Mouse (Mus musculus) retina, postnatal 1 day (tissue): ENCODE measurements at regions not wholly inside any gene's neighbourhood (a gene's known extent, or its start where the extent isn't known, plus 50 kb on each side); places are given as distances from the start of the nearest gene placed in this dataset.
"Not testable (repeated sequence)": the region's sequence is repeated elsewhere in the genome, so short reads cannot be mapped to it uniquely, and the experiment has no call there.

Source experiments
- DNase-seq: peaks from one replicate; pipeline ENCODE4 v3.0.0-alpha.2; 2012

- DNase-seq: no peak
Measured at GRCm38 (mm10) chr11:28075560-28075959, 264.1 kb downstream of the Gm6685 start.

GRCm38 (mm10) chr11:28036236-28036635 is 303.4 kb downstream of the Gm6685 start:
- not testable (repeated sequence) for DNase-seq

- not testable (repeated sequence) for DNase-seq
Measured at GRCm38 (mm10) chr11:28035538-28035937, 304.1 kb downstream of the Gm6685 start.

- no peak for DNase-seq
Measured at GRCm38 (mm10) chr11:28022876-28023275, 316.8 kb downstream of the Gm6685 start.

- DNase-seq: peak; percentile 2
Measured at GRCm38 (mm10) chr11:28020762-28021161, 318.9 kb downstream of the Gm6685 start.
